Mouse (Mus musculus) neural tube, embryonic 12.5 days (tissue): ENCODE measurements around the gene Zscan20. TPM values are rescaled to one million over a fixed set of nuclear protein-coding genes. Genes with fewer than 3 reads are reported as not detected.

Experiments used
- ATAC-seq: fragments of 200-750 bp; cut with Nextera tagmentation; 2 replicates; pipeline ENCODE4 v1.8.0; 2017; ENCODE audit warnings: low read depth, mild to moderate bottlenecking, moderate TSS enrichment, moderate library complexity; ENCODE audit not compliant: low FRiP score
- H3K27ac ChIP-seq: fragments of 300-500 bp; sonication (generic); 2 replicates; pipeline ENCODE4 v1.5.1; 2016
- H3K27me3 ChIP-seq: fragments of 300-500 bp; sonication (generic); replicated peaks from 2 replicates; pipeline ENCODE4 v1.6.1; 2016; ENCODE audit warnings: mild to moderate bottlenecking
- H3K36me3 ChIP-seq: fragments of 300-500 bp; sonication (generic); 2 replicates; pipeline ENCODE4 v1.6.1; 2016; ENCODE audit warnings: mild to moderate bottlenecking
- H3K4me1 ChIP-seq: fragments of 300-500 bp; sonication (generic); 2 replicates; pipeline ENCODE4 v1.6.1; 2016
- H3K4me2 ChIP-seq: fragments of 300-500 bp; sonication (generic); replicated peaks from 2 replicates; pipeline ENCODE4 v1.6.1; 2016; ENCODE audit warnings: mild to moderate bottlenecking
- H3K4me3 ChIP-seq: fragments of 300-500 bp; sonication (generic); 2 replicates; pipeline ENCODE4 v1.5.1; 2016
- H3K9ac ChIP-seq: fragments of 300-500 bp; sonication (generic); 2 replicates; pipeline ENCODE4 v1.6.1; 2016; ENCODE audit warnings: mild to moderate bottlenecking
- H3K9me3 ChIP-seq: fragments of 300-500 bp; sonication (generic); 2 replicates; pipeline ENCODE4 v1.6.1; 2016; ENCODE audit warnings: mild to moderate bottlenecking
- WGBS: fragments of 180-500 bp; shearing (Covaris S2); methylation state at CpG from one replicate; pipeline ENCODE4 v1.1.7; 2016; 5-methylcytosine and 5-hydroxymethylcytosine counted together
- polyA plus RNA-seq: library from polyadenylated mRNA; unstranded; fragments of >200 nt; fragmentation: Nextera tagmentation; extraction: Ambion mirVana; gene quantifications from 2 replicates; pipeline ENCODE4 v1.2.1, GENCODE M21; 2016

Zscan20 gene
- polyA plus RNA-seq: 7.1 and 8.1 TPM in 2 replicates

DNA sequence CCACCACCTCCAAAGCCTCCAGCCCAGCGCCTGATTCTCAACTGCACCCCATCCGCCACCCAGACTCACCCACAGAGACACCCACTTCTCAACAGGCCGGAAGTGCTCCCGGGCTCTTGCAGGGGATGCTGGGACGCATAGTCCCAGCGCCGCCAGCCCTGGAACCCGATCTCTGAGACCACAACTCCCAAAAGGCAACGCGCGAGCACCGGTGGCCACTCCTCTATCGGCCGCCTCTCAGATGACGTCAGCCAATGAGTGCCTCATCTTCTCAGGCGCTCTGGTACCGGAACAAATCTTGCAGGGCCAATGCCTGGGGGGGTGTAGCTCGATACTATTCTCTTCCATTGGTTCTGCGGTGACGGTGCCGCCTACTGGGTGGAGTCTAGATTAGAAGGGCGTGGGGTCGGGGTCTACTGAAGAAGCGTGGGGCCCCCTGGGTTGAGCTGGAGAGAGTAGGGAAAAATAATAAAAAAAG is at the start of gene Zscan20:
TSS of gene Zscan20 (minus strand) at position 174 of the 478 bp plus-strand sequence.
- H3K27ac ChIP-seq: 0 out of 2 replicates have a peak within 1 kb of the TSS, but pooled peaks have one; percentile 18
- H3K36me3 ChIP-seq: no peaks in the 10 kb centered on the region
- no peaks in the 10 kb centered on the region for H3K27me3 ChIP-seq
- H3K4me1 ChIP-seq: peaks cover 16% of the 10 kb centered on the region
- under 1% methylated on average over 24 of the region's 24 CpGs for WGBS
- H3K4me3 ChIP-seq: peak within 1 kb of the TSS; percentile 65
- no peaks in the 10 kb centered on the region for H3K9me3 ChIP-seq
- H3K4me2 ChIP-seq: peak within 1 kb of the TSS; percentile 60
- ATAC-seq: peak; percentile 97
- H3K9ac ChIP-seq: peak within 1 kb of the TSS; percentile 62

DNA sequence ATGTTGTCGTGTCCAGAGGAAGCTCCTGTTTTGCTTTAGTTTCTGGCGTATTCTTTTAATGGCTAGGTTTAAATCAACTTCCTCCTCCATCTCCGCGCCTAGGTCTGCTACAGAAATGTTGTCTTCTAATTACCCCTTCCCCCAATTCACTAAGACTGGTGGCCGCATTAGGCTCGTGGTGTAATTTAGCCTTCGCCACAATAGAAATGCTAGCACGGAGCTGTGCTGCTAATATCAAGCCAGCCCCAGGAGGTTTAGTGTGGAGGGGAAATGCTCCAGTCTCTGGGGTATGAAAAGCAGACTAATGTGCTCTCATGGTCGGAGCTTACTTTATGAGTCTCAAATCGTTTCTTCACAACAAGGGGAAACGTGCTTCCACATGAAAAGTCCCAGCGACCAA is 45.5 kb upstream of the Zscan20 start:
- no peak for ATAC-seq
- H3K4me3 ChIP-seq: peak overlapping the region; percentile 72
- 2% methylated on average over 12 of the region's 12 CpGs for WGBS
- peak overlapping the region; percentile 91 for H3K4me2 ChIP-seq
- peak overlapping the region; percentile 78 for H3K9ac ChIP-seq
- H3K27ac ChIP-seq: 0 out of 2 replicates have a peak overlapping the region, but pooled peaks have one; percentile 76
- no peaks in the 10 kb centered on the region for H3K9me3 ChIP-seq
- no peaks in the 10 kb centered on the region for H3K36me3 ChIP-seq
- H3K27me3 ChIP-seq: peaks cover 4% of the 10 kb centered on the region
- peaks cover 35% of the 10 kb centered on the region for H3K4me1 ChIP-seq

GRCm38 (mm10) chr4:128654505-128655381 is 44.8 kb upstream of the Zscan20 start, which contains the start of gene Phc2:
Gene Phc2 (plus strand): TSS chr4:128654702.
- Histone ChIP-seq H3K27me3 (peaks cover 7% of the 10 kb centered on the region), H3K9me3 (no peaks in the 10 kb centered on the region), H3K4me2 (peak within 1 kb of the TSS; percentile 91), H3K36me3 (no peaks in the 10 kb centered on the region), H3K4me3 (peak within 1 kb of the TSS; percentile 72), H3K27ac (peak within 1 kb of the TSS; percentile 76), H3K4me1 (peaks cover 35% of the 10 kb centered on the region), H3K9ac (peak within 1 kb of the TSS; percentile 78)
- peak; percentile 94 for ATAC-seq
- WGBS: under 1% methylated on average over 84 of the region's 85 CpGs

DNA sequence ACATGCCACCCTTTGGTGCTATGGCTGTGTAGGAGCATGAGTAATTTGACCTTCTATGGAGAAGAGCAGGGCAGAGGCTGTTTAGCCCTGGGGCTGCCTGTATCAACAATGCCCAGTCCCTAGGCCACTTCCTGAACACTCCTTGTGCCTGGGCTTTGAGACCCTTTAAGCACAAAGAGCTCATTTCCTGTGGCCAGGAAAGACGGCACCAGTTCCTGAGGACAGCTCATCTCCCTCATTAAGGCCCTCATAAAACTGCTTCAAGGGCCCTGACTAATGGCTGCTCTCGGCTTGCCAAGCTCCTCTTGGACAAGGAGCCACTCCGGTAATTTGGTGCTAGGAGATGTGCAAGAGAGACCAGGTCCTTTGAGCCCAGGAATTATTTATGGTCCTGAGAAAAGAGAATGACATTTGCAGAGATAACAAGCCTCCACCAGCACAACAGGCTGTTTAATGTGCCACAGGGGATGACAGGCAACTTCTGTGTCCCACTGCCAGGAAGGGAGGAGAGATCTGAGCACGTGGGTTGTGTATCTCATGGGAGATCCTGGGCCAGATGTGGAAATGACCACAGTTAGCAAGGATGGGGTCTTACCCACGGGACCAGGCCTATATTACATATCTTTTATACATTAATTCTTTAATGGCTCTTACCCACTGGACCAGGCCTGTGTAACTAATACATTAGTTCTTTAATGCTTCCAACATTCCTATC is 42.8 kb upstream of the Zscan20 start:
- H3K27ac ChIP-seq: peak overlapping the region; percentile 50; the same call in 1 of the 2 replicates
- peaks cover 32% of the 10 kb centered on the region for H3K4me1 ChIP-seq
- WGBS: 7% methylated on average over 5 of the region's 5 CpGs
- H3K4me2 ChIP-seq: no peak overlapping the region
- no peak for ATAC-seq
- no peaks in the 10 kb centered on the region for H3K36me3 ChIP-seq
- no peaks in the 10 kb centered on the region for H3K9me3 ChIP-seq
- H3K9ac ChIP-seq: no peak overlapping the region
- H3K27me3 ChIP-seq: peaks cover 7% of the 10 kb centered on the region
- H3K4me3 ChIP-seq: no peak overlapping the region

GRCm38 (mm10) chr4:128651530-128651929 is 41.6 kb upstream of the Zscan20 start:
- Histone ChIP-seq H3K4me2 (no peak overlapping the region), H3K27me3 (peaks cover 4% of the 10 kb centered on the region), H3K4me3 (no peak overlapping the region), H3K4me1 (peaks cover 32% of the 10 kb centered on the region), H3K9ac (no peak overlapping the region), H3K9me3 (no peaks in the 10 kb centered on the region), H3K27ac (no peak overlapping the region), H3K36me3 (no peaks in the 10 kb centered on the region)
- no peak for ATAC-seq
- 57% methylated on average over 3 of the region's 3 CpGs for WGBS

DNA sequence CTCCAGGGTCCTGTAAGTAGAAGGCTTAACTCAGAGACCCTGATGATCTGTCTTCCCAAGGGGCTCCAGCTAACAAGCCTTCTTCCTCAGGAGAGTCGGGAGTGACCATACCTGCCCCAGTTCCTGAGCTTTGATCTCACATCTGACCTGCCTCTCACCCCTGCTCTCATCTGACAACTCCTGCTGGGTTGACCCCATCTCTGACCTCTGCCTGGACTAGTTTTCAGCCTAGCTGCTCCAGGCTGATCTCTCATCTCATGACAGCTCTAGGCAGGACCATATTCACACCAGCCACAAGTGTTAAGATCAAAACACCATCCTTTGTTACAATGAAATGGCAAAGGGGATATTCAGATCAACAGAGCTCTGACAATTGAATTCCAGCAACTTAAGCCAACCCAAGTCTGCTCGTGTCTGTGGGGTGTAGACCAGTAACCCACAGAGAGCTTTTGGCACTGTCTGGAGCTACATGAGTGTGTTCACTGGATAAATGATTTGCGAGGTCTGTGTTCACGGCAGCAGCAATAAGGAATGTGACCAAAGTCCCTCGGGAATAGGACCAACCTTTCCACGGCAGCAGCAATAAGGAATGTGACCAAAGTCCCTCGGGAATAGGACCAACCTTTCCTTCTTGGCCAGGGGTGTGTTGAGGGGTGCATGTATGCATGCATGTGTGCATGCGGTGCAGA is 38.8 kb upstream of the Zscan20 start:
- H3K27me3 ChIP-seq: 0 out of 2 replicates have a peak, but pooled peaks cover 3% of the 10 kb centered on the region
- H3K27ac ChIP-seq: no peak overlapping the region
- no peaks in the 10 kb centered on the region for H3K9me3 ChIP-seq
- 42% methylated on average over 8 of the region's 8 CpGs for WGBS
- H3K4me1 ChIP-seq: peaks cover 20% of the 10 kb centered on the region
- no peak for ATAC-seq
- no peaks in the 10 kb centered on the region for H3K36me3 ChIP-seq
- no peak overlapping the region for H3K4me2 ChIP-seq
- no peak overlapping the region for H3K9ac ChIP-seq
- H3K4me3 ChIP-seq: no peak overlapping the region

DNA sequence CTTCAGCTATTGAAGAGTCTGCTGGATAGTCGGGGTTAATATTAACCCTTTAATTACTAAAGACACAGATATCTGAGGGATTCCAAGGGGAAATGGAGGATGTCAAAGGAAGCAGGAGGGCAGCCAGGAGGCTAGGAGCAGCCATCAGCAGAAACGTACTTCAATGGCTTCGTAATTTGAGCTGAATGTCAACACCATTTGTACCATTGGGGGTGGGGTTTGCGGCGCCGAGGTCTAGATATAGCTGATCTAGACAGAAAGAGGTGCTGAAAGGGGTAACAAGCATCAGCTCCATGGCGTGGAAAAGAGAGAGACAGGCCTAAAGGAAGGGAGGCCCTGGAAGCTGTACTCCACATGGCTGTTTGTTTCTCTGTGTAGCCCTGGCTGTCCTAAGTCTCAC is 36.9 kb upstream of the Zscan20 start:
- no peak for ATAC-seq
- no peak overlapping the region for H3K27ac ChIP-seq
- H3K4me3 ChIP-seq: no peak overlapping the region

GRCm38 (mm10) chr4:128645896-128646295 is 36.0 kb upstream of the Zscan20 start:
- Histone ChIP-seq H3K9me3 (no peaks in the 10 kb centered on the region), H3K4me2 (no peak overlapping the region)
- 82% methylated on average over 6 of the region's 6 CpGs for WGBS

More for the DNA sequence above, 36.9 kb upstream of the Zscan20 start:
- Histone ChIP-seq H3K27me3 (0 out of 2 replicates have a peak, but pooled peaks cover 3% of the 10 kb centered on the region), H3K4me1 (peaks cover 13% of the 10 kb centered on the region), H3K4me2 (no peak overlapping the region), H3K9ac (no peak overlapping the region), H3K36me3 (no peaks in the 10 kb centered on the region), H3K9me3 (no peaks in the 10 kb centered on the region)
- WGBS: 42% methylated on average over 7 of the region's 7 CpGs

DNA sequence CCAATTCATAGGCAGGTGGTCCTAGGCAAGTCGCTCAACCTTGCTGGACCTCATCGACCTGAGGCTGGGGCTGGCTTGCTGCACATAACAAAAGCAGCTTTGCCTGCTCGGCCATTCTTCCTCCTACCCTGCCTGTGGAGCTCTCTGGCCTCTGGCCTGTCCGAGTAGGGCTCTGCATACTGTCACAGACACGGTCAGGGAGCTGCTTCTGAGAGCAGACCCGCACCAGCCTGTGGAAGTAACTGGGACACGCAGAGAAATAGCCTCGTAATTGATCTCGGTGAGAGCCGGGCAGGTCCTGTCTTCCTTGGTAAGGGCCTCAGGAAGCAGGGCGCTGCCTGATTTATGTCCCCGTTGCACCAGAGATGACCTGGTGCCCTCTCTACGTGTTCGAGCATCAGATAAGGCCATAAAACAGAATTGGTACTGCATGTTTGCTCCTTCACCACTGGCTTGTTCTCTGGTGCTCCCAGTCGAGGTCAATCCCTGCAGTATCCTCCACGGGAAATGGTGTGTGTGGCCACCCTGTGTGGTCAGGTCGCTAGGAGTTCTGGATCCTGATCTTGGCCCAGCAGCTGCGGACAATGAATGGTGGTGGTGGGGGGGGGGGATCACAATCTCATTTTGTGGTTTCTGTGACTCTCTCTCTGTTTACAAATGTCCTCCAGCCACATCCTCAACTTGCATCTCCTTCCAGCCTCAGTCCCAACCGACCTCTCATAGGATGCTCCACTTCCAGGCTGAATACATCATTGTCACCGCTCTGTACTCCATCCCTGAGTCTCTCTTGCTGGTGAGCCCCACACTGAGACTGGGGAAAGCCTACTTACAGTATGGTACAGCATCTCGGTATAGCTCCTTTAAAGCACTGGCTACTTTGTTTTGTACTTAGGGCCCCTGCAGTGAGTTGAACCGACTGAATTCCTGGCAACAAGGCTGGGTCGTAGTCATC is 32.1 kb upstream of the Zscan20 start:
- H3K4me3 ChIP-seq: no peak overlapping the region
- 21% methylated on average over 23 of the region's 23 CpGs for WGBS
- no peak overlapping the region for H3K27ac ChIP-seq
- H3K4me2 ChIP-seq: no peak overlapping the region
- peaks cover 26% of the 10 kb centered on the region for H3K4me1 ChIP-seq
- no peaks in the 10 kb centered on the region for H3K9me3 ChIP-seq
- ATAC-seq: no peak
- no peaks in the 10 kb centered on the region for H3K36me3 ChIP-seq
- no peaks in the 10 kb centered on the region for H3K27me3 ChIP-seq
- H3K9ac ChIP-seq: no peak overlapping the region

More at GRCm38 (mm10) chr4:128645896-128646295, 36.0 kb upstream of the Zscan20 start:
- 0 out of 2 replicates have a peak, but pooled peaks cover 3% of the 10 kb centered on the region for H3K27me3 ChIP-seq
- no peak overlapping the region for H3K27ac ChIP-seq
- ATAC-seq: no peak
- no peaks in the 10 kb centered on the region for H3K36me3 ChIP-seq
- peaks cover 12% of the 10 kb centered on the region for H3K4me1 ChIP-seq
- H3K4me3 ChIP-seq: no peak overlapping the region
- H3K9ac ChIP-seq: no peak overlapping the region

GRCm38 (mm10) chr4:128638265-128638923 is 28.5 kb upstream of the Zscan20 start:
- Histone ChIP-seq H3K9me3 (no peaks in the 10 kb centered on the region), H3K27ac (no peak overlapping the region), H3K4me3 (no peak overlapping the region), H3K9ac (no peak overlapping the region), H3K4me2 (no peak overlapping the region), H3K4me1 (peaks cover 36% of the 10 kb centered on the region), H3K27me3 (no peaks in the 10 kb centered on the region), H3K36me3 (no peaks in the 10 kb centered on the region)
- ATAC-seq: no peak
- WGBS: 76% methylated on average over 18 of the region's 18 CpGs
